Mouse (Mus musculus): ENCODE measurements around the gene Rexo5. TPM values are rescaled to one million over a fixed set of nuclear protein-coding genes. Genes with fewer than 3 reads are reported as not detected.
A peak's percentile ranks its signal among the peaks of the same experiment; 100 is the strongest.

Gene Rexo5
- polyA plus RNA-seq, 1 experiment = 9.6 TPM

DNA sequence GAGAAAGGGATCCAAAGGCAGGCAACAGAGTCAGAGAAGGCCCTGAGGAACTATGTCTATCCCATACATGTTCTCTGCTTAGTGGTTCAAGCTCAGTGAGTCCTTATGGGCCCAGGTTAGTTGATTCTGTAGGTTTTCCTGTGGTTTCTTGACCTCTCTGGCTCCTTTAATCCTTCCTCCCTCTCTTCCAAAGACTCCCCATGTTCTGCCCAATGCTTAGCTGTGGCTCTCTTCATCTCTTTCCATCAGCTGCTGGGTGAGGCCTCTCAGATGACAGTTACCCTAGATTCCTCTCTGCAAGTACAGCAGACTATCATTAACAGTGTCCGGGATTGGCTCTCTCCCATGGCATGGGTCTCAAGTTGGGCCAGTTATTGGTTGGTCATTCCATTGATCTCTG is 41.6 kb downstream of the Rexo5 start:
- Histone ChIP-seq H3K4me3 (ENCODE audit: control insufficient read depth, insufficient read depth, low read length) (no peak overlapping the region), H3K27me3 (ENCODE audit: control insufficient read depth, insufficient read depth, low read length) (no peaks in the 10 kb centered on the region), H3K36me3 (ENCODE audit: control insufficient read depth, insufficient read depth, low read length) (no peaks in the 10 kb centered on the region), H3K27ac (ENCODE audit: control insufficient read depth, insufficient read depth, low read length) (peak overlapping the region; percentile 56), H3K4me1 (replicated peaks; ENCODE audit: control insufficient read depth, insufficient read depth, low read length) (peaks cover 7% of the 10 kb centered on the region)
- DNase-seq = no peak
- WGBS = 100% methylated on average over 1 of the region's 1 CpGs
- TF ChIP-seq CTCF (IDR thresholded peaks at IDR 0.05; ENCODE audit: borderline replicate concordance, control insufficient read depth, extremely low read depth, insufficient read depth, low read length, poor library complexity) (no peak), POLR2A (IDR thresholded peaks at IDR 0.05; ENCODE audit: control insufficient read depth, extremely low read depth, insufficient read depth, low read length, poor library complexity) (no peak)

DNA sequence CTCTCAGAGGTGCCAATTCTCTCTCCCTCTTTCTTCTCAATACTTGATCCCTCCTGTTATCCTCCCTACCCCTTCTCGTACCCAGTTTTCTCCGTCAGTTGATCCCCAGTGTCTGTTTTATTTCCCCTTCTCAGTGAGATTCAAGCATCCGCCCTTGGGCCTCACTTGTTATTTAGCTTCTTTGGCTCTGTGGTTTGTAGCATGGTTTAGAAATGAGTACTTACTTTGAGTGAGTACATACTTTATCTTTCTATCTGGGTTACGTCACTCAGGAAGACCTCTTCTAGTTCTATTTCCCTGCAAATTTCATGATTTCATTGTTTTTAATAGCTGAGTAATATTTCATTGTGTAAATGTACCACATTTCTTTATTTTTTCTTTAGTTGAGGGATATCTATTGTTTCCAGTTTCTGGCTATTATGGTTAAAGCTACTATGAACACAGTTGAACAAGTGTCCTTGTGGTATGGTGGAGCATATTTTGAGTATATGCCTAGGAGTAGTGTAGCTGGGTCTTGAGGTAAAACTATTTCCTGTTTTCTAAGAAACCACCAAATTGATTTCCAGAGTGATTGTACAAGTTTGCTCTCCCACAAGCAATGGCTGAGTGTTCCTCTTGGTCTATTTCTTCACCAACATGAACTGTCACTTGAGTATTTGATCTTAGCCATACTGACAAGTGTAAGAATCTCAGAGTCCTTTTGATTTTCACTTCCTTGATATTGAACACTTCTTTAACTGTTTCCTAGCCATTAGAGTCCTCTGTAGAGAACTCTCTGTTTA is 42.4 kb downstream of the Rexo5 start:
- DNase-seq = peak; percentile 12
- no peak overlapping the region for H3K4me3 ChIP-seq (ENCODE audit: control insufficient read depth, insufficient read depth, low read length)
- WGBS = 11% methylated on average over 4 of the region's 4 CpGs
- no peaks in the 10 kb centered on the region for H3K36me3 ChIP-seq (ENCODE audit: control insufficient read depth, insufficient read depth, low read length)
- no peak for TF ChIP-seq POLR2A (IDR thresholded peaks at IDR 0.05; ENCODE audit: control insufficient read depth, extremely low read depth, insufficient read depth, low read length, poor library complexity)
- peak overlapping the region; percentile 56; the same call in 1 of the 2 replicates for H3K27ac ChIP-seq (ENCODE audit: control insufficient read depth, insufficient read depth, low read length)
- H3K4me1 ChIP-seq (replicated peaks; ENCODE audit: control insufficient read depth, insufficient read depth, low read length) = peaks cover 7% of the 10 kb centered on the region
- no peaks in the 10 kb centered on the region for H3K27me3 ChIP-seq (ENCODE audit: control insufficient read depth, insufficient read depth, low read length)

DNA sequence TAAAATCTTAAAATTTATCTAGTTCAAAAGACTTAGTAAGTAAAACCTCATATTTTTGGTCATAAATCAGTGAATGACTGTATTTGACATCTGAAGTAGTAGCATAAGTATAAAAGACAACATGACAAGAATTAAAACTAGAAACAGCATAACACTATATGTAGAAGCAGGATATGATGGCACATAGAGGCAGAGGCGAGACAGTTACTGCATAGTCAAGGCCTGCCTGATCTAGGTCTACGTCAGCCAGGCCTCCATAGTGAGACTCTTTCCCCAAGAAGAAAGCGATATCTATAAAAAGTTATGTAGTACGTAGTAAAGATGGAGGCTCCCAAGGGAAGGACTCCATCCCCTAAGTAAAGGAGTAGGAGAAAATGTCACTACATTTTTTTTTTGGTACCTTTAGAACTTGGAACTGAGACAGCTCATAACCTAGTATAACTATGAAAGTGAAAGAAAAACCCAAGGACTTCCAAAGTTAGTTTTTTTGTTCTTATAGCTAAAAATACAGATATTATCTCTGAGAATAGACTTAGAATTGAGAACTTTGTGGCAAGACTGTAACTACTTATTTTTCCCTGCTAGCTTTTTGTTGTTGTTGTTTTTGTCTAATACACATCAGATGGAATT is 48.1 kb downstream of the Rexo5 start:
- TF ChIP-seq POLR2A (IDR thresholded peaks at IDR 0.05; ENCODE audit: control insufficient read depth, extremely low read depth, insufficient read depth, low read length, poor library complexity) (no peak), CTCF (IDR thresholded peaks at IDR 0.05; ENCODE audit: borderline replicate concordance, control insufficient read depth, extremely low read depth, insufficient read depth, low read length, poor library complexity) (no peak)
- WGBS = 90% methylated on average over 4 of the region's 4 CpGs
- Histone ChIP-seq H3K27ac (ENCODE audit: control insufficient read depth, insufficient read depth, low read length) (no peak overlapping the region), H3K27me3 (ENCODE audit: control insufficient read depth, insufficient read depth, low read length) (no peaks in the 10 kb centered on the region), H3K4me3 (ENCODE audit: control insufficient read depth, insufficient read depth, low read length) (no peak overlapping the region), H3K4me1 (replicated peaks; ENCODE audit: control insufficient read depth, insufficient read depth, low read length) (peaks cover 2% of the 10 kb centered on the region; the same call in 1 of the 2 replicates), H3K36me3 (ENCODE audit: control insufficient read depth, insufficient read depth, low read length) (0 out of 2 replicates have a peak, but pooled peaks cover 3% of the 10 kb centered on the region)
- no peak for DNase-seq

DNA sequence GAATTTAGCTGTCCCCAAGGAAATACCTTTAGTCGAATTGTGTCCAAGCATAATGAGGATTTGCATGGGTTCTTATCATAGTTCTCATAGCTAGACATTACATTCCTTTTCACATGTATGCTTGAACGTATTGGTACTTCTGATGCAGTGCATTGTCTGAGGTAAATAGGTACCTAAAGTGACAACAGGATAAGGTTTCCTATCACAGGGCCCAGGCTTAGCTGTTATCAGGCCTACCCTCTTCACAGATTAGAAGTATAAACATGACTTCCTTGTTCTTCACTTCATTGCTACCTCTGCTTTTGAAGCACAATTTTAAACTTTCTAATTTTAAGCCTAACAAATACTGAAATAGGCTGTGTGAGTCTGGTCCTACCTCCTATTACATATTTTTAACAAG is 51.7 kb downstream of the Rexo5 start:
- no peak overlapping the region for H3K27ac ChIP-seq (ENCODE audit: control insufficient read depth, insufficient read depth, low read length)
- DNase-seq = no peak
- 95% methylated on average over 2 of the region's 2 CpGs for WGBS
- H3K4me1 ChIP-seq (replicated peaks; ENCODE audit: control insufficient read depth, insufficient read depth, low read length) = peaks cover 2% of the 10 kb centered on the region; the same call in 1 of the 2 replicates
- TF ChIP-seq CTCF (IDR thresholded peaks at IDR 0.05; ENCODE audit: borderline replicate concordance, control insufficient read depth, extremely low read depth, insufficient read depth, low read length, poor library complexity) (no peak), POLR2A (IDR thresholded peaks at IDR 0.05; ENCODE audit: control insufficient read depth, extremely low read depth, insufficient read depth, low read length, poor library complexity) (no peak)
- no peaks in the 10 kb centered on the region for H3K27me3 ChIP-seq (ENCODE audit: control insufficient read depth, insufficient read depth, low read length)
- H3K4me3 ChIP-seq (ENCODE audit: control insufficient read depth, insufficient read depth, low read length) = no peak overlapping the region
- H3K36me3 ChIP-seq (ENCODE audit: control insufficient read depth, insufficient read depth, low read length) = 0 out of 2 replicates have a peak, but pooled peaks cover 3% of the 10 kb centered on the region

DNA sequence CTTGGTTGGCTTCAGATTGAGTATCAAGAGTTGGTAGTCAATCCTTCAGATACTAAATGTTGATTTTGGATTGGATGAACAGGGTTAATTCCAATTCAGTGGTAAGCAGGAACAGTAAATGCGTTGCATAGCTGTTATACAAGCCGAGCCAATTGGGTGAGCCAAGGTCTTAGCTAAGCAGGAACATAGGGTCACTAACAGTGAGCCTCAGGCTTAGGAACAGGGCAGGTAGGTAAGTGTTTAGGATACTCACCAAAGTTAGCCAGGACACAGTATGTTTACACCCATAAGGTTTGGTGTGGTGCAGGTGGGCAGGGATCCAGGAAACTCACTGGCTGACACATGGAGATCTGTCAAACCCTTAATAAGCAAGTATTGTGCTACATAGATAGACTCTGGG is 53.6 kb downstream of the Rexo5 start:
- Histone ChIP-seq H3K4me1 (replicated peaks; ENCODE audit: control insufficient read depth, insufficient read depth, low read length) (no peaks in the 10 kb centered on the region), H3K4me3 (ENCODE audit: control insufficient read depth, insufficient read depth, low read length) (no peak overlapping the region), H3K27ac (ENCODE audit: control insufficient read depth, insufficient read depth, low read length) (no peak overlapping the region), H3K36me3 (ENCODE audit: control insufficient read depth, insufficient read depth, low read length) (0 out of 2 replicates have a peak, but pooled peaks cover 3% of the 10 kb centered on the region), H3K27me3 (ENCODE audit: control insufficient read depth, insufficient read depth, low read length) (no peaks in the 10 kb centered on the region)
- DNase-seq = no peak
- TF ChIP-seq POLR2A (IDR thresholded peaks at IDR 0.05; ENCODE audit: control insufficient read depth, extremely low read depth, insufficient read depth, low read length, poor library complexity) (no peak), CTCF (IDR thresholded peaks at IDR 0.05; ENCODE audit: borderline replicate concordance, control insufficient read depth, extremely low read depth, insufficient read depth, low read length, poor library complexity) (no peak)
- WGBS = 95% methylated on average over 2 of the region's 2 CpGs

DNA sequence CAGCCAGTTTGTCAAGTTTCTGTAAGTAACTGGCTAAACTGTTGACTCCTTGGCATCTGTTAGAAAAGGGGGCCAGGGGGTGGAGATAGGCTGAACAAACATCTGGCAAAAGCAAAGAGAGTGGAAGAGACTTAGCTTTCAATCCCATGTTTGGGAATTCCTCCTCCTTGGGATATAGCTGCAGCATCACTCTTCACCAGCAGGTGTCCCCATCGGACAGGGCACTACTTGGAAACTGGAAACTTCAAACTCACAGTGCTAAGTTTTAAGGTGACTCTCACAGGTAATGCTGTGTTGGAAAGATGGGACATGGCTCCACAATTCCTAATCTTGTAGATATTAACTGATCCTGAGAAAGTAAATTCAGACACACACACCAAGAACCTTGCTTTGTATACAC is 55.3 kb downstream of the Rexo5 start:
- 37% methylated on average over 1 of the region's 1 CpGs for WGBS
- H3K27me3 ChIP-seq (ENCODE audit: control insufficient read depth, insufficient read depth, low read length) = no peaks in the 10 kb centered on the region
- H3K4me3 ChIP-seq (ENCODE audit: control insufficient read depth, insufficient read depth, low read length) = no peak overlapping the region
- H3K4me1 ChIP-seq (replicated peaks; ENCODE audit: control insufficient read depth, insufficient read depth, low read length) = no peaks in the 10 kb centered on the region
- H3K36me3 ChIP-seq (ENCODE audit: control insufficient read depth, insufficient read depth, low read length) = 0 out of 2 replicates have a peak, but pooled peaks cover 2% of the 10 kb centered on the region
- H3K27ac ChIP-seq (ENCODE audit: control insufficient read depth, insufficient read depth, low read length) = no peak overlapping the region
- DNase-seq = peak; percentile 33
- no peak for TF ChIP-seq CTCF (IDR thresholded peaks at IDR 0.05; ENCODE audit: borderline replicate concordance, control insufficient read depth, extremely low read depth, insufficient read depth, low read length, poor library complexity)
- no peak for TF ChIP-seq POLR2A (IDR thresholded peaks at IDR 0.05; ENCODE audit: control insufficient read depth, extremely low read depth, insufficient read depth, low read length, poor library complexity)
